In genomic region chrX:143519454-143519853, GRCm38 (mm10) we compare ENCODE assay signal across 9 mouse cellular contexts. TPM values are rescaled to one million over a fixed set of nuclear protein-coding genes. Genes with fewer than 3 reads are reported as not detected.
DNase-seq lines count a peak whose midpoint lies in the region; ATAC-seq and TF ChIP-seq lines count a peak whose summit lies in the region.
"Not testable (repeated sequence)": the region's sequence is repeated elsewhere in the genome, so short reads cannot be mapped to it uniquely, and the experiment has no call there.
"Had no signal": no experiment of that assay in that cellular context is flagged by ENCODE, and none has a peak within 500 bp of the region (broad histone marks: within the 10 kb centered on the region; RNA-seq: fewer than 3 reads in every experiment).

No protein-coding gene starts in this region.

- H3K36me3 ChIP-seq in embryonic facial prominence, embryonic 10.5 days (replicated peaks); forebrain, embryonic 12.5 days (replicated peaks); hindbrain, postnatal 0 days (ENCODE audit: insufficient read depth, low read length); midbrain, embryonic 12.5 days; neural tube, embryonic 11.5 days (ENCODE audit: control insufficient read depth, insufficient read depth, low read length): not testable (repeated sequence)

- TF ChIP-seq CTCF in hindbrain, postnatal 0 days (IDR thresholded peaks at IDR 0.05; ENCODE audit: low read depth): not testable (repeated sequence)

- peaks cover 93% of the 10 kb centered on the region for H3K27me3 ChIP-seq in embryonic facial prominence, embryonic 10.5 days (replicated peaks; ENCODE audit: low read depth, poor library complexity, severe bottlenecking)
- H3K27me3 ChIP-seq in forebrain, embryonic 12.5 days: peaks cover 26% of the 10 kb centered on the region
- H3K27me3 ChIP-seq in hindbrain, postnatal 0 days (ENCODE audit: insufficient read depth, low read length); neural tube, embryonic 11.5 days (ENCODE audit: control insufficient read depth, insufficient read depth, low read length): not testable (repeated sequence)
- H3K27me3 ChIP-seq in midbrain, embryonic 12.5 days: peaks cover 26% of the 10 kb centered on the region

- H3K27ac ChIP-seq in embryonic facial prominence, embryonic 10.5 days (replicated peaks); hindbrain, postnatal 0 days; midbrain, embryonic 12.5 days (replicated peaks); neural tube, embryonic 11.5 days (ENCODE audit: low read depth, low read length): not testable (repeated sequence)
- 0 out of 2 replicates have a peak overlapping the region, but pooled peaks have one; percentile 13 for H3K27ac ChIP-seq in forebrain, embryonic 12.5 days

- peak overlapping the region; percentile 52 for H3K4me2 ChIP-seq in forebrain, embryonic 12.5 days
- peak overlapping the region; percentile 53 for H3K4me2 ChIP-seq in hindbrain, postnatal 0 days (ENCODE audit: low read depth, low read length)
- H3K4me2 ChIP-seq in midbrain, embryonic 12.5 days (replicated peaks): peak overlapping the region; percentile 51
- not testable (repeated sequence) for H3K4me2 ChIP-seq in neural tube, embryonic 11.5 days (ENCODE audit: low read depth)

- peak overlapping the region; percentile 13; the same call in 1 of the 2 replicates for H3K4me3 ChIP-seq in embryonic facial prominence, embryonic 10.5 days
- H3K4me3 ChIP-seq in forebrain, embryonic 12.5 days (replicated peaks): peak overlapping the region; percentile 43
- peak overlapping the region; percentile 11; the same call in 1 of the 2 replicates for H3K4me3 ChIP-seq in hindbrain, postnatal 0 days (ENCODE audit: low read length)
- H3K4me3 ChIP-seq in midbrain, embryonic 12.5 days: peak overlapping the region; percentile 46; the same call in 1 of the 2 replicates
- H3K4me3 ChIP-seq in neural tube, embryonic 11.5 days (ENCODE audit: low read depth, low read length): not testable (repeated sequence)

- ATAC-seq in forebrain, embryonic 12.5 days (ENCODE audit: low FRiP score); hindbrain, postnatal 0 days; midbrain, embryonic 12.5 days (ENCODE audit: low FRiP score, low read depth); neural tube, embryonic 11.5 days (ENCODE audit: insufficient read depth, low FRiP score, low TSS enrichment): not testable (repeated sequence)

- not testable (repeated sequence) for H3K9ac ChIP-seq in forebrain, embryonic 12.5 days; hindbrain, postnatal 0 days (replicated peaks; ENCODE audit: low read length); midbrain, embryonic 12.5 days (replicated peaks); neural tube, embryonic 11.5 days (ENCODE audit: low read length)

- not testable (repeated sequence) for H3K9me3 ChIP-seq in embryonic facial prominence, embryonic 10.5 days; forebrain, embryonic 12.5 days; hindbrain, postnatal 0 days (ENCODE audit: low read length); midbrain, embryonic 12.5 days; neural tube, embryonic 11.5 days (ENCODE audit: control insufficient read depth, low read length)

- H3K4me1 ChIP-seq in embryonic facial prominence, embryonic 10.5 days; forebrain, embryonic 12.5 days; hindbrain, postnatal 0 days (ENCODE audit: insufficient read depth, low read length); midbrain, embryonic 12.5 days; neural tube, embryonic 11.5 days (ENCODE audit: control insufficient read depth, insufficient read depth, low read length): not testable (repeated sequence)

- peak; percentile 38 for DNase-seq in NIH3T3 (ENCODE audit: low read depth)
- peak; percentile 10 for DNase-seq in embryonic facial prominence, embryonic 10.5 days (ENCODE audit: low spot score)
- peak; percentile 6 for DNase-seq in gonadal fat pad, adult 2 months (ENCODE audit: low read depth)
- DNase-seq in hindbrain, postnatal 0 days (ENCODE audit: low spot score): not testable (repeated sequence)
- DNase-seq in neural tube, embryonic 11.5 days (ENCODE audit: low spot score): peak; percentile 8

- WGBS in embryonic facial prominence, embryonic 10.5 days: 62% methylated on average over 5 of the region's 5 CpGs
- WGBS in forebrain, embryonic 12.5 days: 62% methylated on average over 5 of the region's 5 CpGs
- 69% methylated on average over 5 of the region's 5 CpGs for WGBS in hindbrain, postnatal 0 days
- 60% methylated on average over 4 of the region's 5 CpGs for WGBS in midbrain, embryonic 12.5 days
- WGBS in neural tube, embryonic 11.5 days: 68% methylated on average over 4 of the region's 5 CpGs

RNA-seq across cellular contexts. Expression of gene Pak3, which starts 1.1 kb away (rescaled TPM):
- 17.4 and 17.6 TPM in 2 replicates for polyA plus RNA-seq in embryonic facial prominence, embryonic 10.5 days (2016; fragmentation: Nextera tagmentation; extraction: Ambion mirVana)
- polyA plus RNA-seq in forebrain, embryonic 12.5 days (2016; fragmentation: Nextera tagmentation; extraction: Ambion mirVana): 159 and 172 TPM in 2 replicates
- 0.15 and 0.19 TPM in 2 replicates for polyA plus RNA-seq in gonadal fat pad, adult 2 months (2012; rRNA removed)
- 188 and 195 TPM in 2 replicates for total RNA-seq in hindbrain, postnatal 0 days (2014; rRNA removed)
- polyA plus RNA-seq in hindbrain, postnatal 0 days (2015; fragmentation: Nextera tagmentation; extraction: Ambion mirVana): 207 and 224 TPM in 2 replicates
- polyA plus RNA-seq in midbrain, embryonic 12.5 days (2016; fragmentation: Nextera tagmentation; extraction: Ambion mirVana): 120 TPM in 2 replicates
- 41.0 and 41.7 TPM in 2 replicates for polyA plus RNA-seq in neural tube, embryonic 11.5 days (2014; fragmentation: Nextera tagmentation; extraction: Ambion mirVana)
- total RNA-seq: megakaryocyte progenitor cell, adult 5-6 weeks had no signal
- polyA plus RNA-seq: liver, adult 2 months had no signal

Comparison
In these comparisons a context has a peak if more than half of its experiments do, and no peak if none do; other contexts are left out.
1. RNA of gene Pak3, which starts 1.1 kb away (polyA plus RNA-seq): 207 to 224 TPM in hindbrain, postnatal 0 days, 159 to 172 TPM in forebrain, embryonic 12.5 days, 120 TPM in midbrain, embryonic 12.5 days, 41.0 to 41.7 TPM in neural tube, embryonic 11.5 days and 17.4 to 17.6 TPM in embryonic facial prominence, embryonic 10.5 days; 0.15 to 0.19 TPM in gonadal fat pad, adult 2 months; every median in the first group is over 10 times any median in the second.